Mouse (Mus musculus) brain, embryonic 14.5 days (tissue): ENCODE measurements around the gene Ier5l.

Experiments used
- CTCF ChIP-seq: fragments of 200-500 bp; IDR thresholded peaks from 2 replicates; pipeline ENCODE4 v1.5.1; 2012; ENCODE audit warnings: inconsistent platforms, mild to moderate bottlenecking, moderate library complexity, borderline replicate concordance; ENCODE audit not compliant: insufficient read depth, insufficient read length; ENCODE audit errors: extremely low read depth
- POLR2A ChIP-seq: fragments of 200-500 bp; IDR thresholded peaks from 2 replicates; pipeline ENCODE4 v1.6.1; 2012; ENCODE audit warnings: mild to moderate bottlenecking, inconsistent platforms, borderline replicate concordance; ENCODE audit not compliant: poor library complexity, insufficient read depth, insufficient read length, severe bottlenecking; ENCODE audit errors: extremely low read depth

- TF ChIP-seq CTCF (peak; percentile 14; the same call in 1 of the 2 replicates), POLR2A (no peak)
Observed at GRCm38 (mm10) chr2:30459241-30459640, 14.8 kb downstream of the Ier5l start.
